Mouse (Mus musculus) cerebellum, postnatal 4 days (tissue): Measurements from ENCODE around the gene Stx11.

Source experiments
- DNase-seq, 2 experiments: peaks; one replicate each; pipeline ENCODE4 v3.0.0; 2022; ENCODE audit warnings: low spot score in 2 of 2, mixed read lengths in 1 of 2

Stx11 gene

GRCm38 (mm10) chr10:12964151-12965075, at the start of gene Stx11:
Gene Stx11 (minus strand): TSS chr10:12964298.
- DNase-seq = peak in 1 of 2 experiments; percentile 25

- DNase-seq = no peak
These were observed 44.6 kb upstream of the Stx11 start for GRCm38 (mm10) chr10:13008737-13009121.

DNA sequence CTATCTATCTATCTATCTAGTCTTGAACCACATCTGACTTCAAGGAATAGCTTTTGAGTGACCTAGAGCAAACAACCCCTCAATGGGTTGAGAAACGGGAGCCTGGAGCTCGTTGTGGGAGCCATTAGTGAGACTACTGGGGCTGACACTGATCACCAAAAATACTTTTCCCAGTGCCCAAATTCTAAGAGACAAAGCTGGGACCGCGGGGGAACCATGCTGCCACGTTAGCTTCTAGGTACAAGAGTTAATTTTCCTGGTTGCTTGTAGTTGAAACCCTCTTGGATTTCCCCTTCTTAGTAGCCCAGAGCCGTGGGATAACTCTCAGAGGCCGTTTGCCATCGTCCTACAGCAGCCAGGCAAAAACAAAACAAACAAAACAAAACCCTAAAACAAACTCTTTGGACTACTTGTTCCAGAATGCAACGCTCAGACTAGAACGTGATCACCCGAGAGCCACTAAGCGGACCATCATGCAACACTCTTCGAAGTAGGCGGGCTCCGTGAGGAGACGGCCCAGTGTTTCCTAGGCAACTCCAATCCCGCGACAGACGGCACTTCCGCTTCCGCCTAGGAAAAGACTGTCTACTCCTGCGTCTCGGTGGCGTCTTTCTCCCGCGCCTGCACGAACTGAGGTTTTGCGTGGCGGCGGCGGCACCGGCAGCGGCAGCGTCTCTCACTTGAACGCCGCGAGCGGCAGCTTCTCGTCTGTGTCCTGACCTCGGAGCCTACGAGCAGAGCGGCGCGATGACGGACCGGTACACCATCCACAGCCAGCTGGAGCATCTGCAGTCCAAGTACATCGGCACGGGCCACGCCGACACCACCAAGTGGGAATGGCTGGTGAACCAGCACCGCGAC, 44.0 kb upstream of the Stx11 start:
- DNase-seq = peak; percentile 82 to 90

DNA sequence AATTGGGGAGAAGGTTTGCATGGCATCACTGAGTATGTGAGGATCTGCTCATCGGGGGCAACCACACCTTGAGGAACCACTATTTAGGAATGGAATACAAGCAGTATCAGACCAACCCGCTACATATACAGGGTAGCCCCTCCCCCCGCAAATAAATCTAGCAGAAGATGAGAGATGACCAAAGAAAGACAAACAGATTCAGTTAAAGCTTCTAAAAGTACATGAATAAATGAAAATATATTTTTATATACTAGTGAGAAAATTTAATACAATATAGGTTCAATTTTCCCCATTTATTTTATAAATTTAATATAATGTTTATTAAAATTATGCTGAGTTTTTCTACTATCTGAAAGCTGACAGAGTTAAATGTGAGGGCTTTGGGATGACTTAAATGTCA, 40.9 kb upstream of the Stx11 start, which contains the start of gene Sf3b5:
Gene Sf3b5 (plus strand): TSS at position 301 of the 400 bp plus-strand sequence.
- DNase-seq = no peak

DNA sequence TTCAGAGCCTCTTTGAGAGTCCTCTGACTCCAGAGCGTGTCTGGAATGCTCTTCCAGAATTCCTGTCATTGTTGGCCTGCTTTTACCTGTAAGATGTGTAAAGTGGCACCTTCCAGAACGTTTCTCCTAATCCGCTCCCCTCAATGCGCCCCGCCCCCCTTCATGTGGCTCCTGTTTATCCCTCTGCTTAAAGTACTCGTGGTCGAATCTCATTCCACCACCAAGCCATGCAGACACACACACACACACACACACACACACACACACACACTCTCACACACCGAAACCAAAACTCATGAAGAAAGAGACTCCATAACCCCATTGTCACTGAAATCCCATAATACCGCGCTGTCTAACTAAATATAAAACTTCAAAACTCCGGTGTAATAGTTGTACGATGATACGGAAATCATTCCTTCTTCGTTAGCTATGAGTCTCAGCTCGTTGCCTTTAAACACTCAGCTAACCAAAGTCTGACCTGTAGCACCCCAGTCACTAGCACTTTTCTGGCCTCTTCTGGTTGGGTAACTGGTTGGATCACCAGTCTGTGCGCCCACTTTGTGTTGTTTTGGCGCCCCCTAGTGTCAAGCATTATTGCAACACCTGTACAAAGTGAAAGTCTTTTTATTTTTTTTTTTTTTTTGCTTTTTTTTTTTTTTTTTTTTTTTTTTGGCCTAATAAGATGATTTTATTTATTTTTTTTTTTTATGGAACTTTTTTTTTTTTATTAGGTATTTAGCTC, 32.8 kb upstream of the Stx11 start:
- peak; percentile 62 to 85 for DNase-seq

DNA sequence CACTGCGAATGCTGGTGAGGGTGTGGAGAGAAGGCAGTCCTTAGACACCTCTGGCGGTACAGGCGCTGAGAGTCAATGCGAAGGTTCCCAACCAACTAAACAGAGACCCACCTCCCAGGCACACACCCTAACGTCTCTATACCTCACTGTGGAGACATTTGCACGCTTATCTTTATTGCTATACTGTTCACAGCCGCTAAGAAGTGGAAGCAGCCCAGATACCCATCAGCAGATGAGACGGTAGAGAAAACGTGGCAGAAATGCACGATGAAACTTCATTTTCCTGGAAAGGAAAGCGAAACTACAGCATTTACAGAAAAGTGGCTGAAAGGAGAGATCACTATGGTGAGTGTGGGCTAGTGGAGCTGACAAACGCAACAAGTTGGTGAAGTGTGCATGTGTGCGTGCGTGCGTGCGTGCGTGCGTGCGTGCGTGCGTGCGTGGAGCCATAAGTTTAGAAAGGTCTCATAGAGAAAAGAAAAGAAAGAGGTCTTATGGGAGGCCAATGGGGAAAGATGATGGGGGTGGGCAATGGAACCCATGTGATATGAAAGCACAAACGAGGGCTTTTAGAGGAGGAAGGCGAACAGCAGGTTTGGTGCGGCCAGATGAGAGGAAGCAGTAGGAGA, 29.4 kb upstream of the Stx11 start:
- DNase-seq = no peak

DNA sequence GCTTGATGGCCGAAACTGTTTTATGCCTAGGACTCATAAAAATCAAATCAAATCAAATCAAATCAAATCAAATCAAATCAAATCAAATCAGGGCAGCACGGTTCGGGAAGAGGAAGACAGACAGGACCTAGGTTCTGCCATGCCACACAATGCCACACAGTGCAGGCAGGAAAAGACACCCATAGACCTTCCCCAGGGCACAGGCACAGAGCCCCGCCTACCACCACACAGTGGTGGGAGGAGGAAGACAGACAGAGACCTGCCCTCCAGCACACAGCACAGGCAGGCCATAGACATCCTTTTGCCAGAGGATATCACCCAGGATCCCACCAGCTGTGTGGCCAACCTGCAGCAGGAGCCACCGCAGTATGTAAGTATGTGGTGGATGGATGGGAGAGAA, 27.9 kb upstream of the Stx11 start:
- DNase-seq = no peak

DNA sequence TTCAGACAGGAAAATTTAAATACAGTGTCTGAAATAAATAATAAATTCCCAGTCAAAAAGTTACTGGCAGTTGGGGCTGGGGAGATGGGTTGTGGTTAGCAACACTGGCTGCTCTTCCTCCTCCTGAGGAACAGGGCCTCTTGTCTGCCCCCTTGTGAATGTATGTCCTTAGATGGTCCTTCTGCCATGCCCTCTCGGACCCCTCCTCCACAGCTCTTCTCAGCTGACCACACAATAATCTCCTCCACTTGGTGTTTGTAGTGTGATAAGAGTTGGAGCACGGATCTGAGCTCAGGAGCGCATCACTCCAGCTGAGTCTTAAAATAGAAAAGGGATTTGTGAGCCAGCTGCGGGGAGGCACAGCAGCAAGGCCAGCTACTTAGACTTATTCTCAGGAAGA, 22.8 kb upstream of the Stx11 start:
- no peak for DNase-seq

- DNase-seq = no peak
These were observed 22.4 kb upstream of the Stx11 start for GRCm38 (mm10) chr10:12986485-12986884.

DNA sequence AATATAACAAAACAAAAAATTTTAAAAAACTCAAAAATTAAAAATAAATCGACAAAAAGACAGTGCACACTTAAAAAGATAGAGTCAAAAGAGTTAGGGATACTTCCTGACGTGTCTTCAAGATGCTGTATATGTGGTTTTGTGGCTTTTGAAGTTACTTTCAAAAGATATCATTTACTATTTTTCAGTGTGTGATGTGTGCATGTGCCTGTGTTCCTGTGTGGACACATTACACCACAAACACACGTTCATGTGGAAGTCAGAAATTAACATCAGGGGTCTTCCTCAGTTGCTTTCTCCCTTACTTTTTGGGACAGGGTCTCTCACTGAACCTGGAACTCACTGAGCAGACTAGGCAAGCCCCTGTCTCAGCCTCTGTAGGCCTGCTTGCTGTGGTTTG, 20.9 kb upstream of the Stx11 start:
- no peak for DNase-seq

DNA sequence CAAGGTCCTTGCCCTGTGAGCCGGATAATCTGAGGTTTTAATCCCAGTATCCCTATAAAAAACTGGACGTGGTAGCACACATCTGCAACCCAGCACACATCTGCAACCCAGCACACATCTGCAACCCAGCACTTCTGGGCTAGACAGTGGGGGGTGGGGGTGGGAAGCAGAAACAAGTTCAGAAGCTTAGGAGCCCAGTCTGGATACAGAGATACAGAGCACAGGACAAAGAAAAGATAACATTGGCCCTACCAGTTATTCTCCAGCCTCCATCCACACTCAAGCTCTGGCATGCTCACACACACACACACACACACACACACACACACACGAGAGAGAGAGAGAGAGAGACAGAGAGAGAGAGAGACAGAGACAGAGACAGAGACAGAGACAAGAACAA, 19.4 kb upstream of the Stx11 start:
- no peak for DNase-seq

GRCm38 (mm10) chr10:12981071-12981470, 17.0 kb upstream of the Stx11 start:
- DNase-seq = no peak

DNA sequence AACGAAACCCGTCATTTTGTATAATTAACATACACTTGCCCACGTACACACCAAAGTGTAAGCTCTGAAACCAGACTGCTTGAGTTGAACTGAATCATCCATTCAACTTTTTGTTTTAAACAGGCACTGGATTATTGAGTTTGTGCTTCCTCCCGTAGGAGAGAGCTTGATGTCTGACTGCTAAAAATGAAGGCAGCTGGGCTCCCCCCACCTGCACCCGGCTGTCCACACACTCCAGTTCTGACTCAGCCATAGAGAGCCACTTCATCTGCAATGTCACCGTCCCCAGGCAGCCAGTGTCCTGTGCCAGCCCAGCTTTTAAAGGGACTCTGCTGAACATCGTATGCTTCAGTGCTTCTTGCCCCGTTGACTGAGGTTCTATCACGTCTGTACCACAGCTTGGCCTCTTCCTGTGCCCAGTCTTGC, 13.7 kb upstream of the Stx11 start:
- no peak for DNase-seq

DNA sequence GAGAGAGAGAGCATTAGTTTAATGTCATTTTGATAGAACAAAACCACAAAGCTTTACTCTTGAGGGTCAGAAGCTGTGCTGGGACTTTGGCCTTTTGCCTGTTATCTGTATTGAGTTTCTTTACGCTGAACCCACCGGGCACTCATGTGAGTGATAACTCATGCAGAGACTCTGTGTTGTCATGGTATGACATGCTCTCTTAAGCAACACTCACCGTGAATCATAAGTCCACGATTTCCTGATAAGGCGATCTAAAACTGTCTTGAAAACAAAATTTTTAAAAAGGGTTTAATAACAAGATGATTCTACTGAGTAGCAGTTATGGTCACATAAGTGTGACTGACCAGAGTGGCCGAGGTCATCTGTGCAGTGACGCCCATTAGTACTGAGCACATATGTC, 12.5 kb upstream of the Stx11 start:
- no peak for DNase-seq

DNA sequence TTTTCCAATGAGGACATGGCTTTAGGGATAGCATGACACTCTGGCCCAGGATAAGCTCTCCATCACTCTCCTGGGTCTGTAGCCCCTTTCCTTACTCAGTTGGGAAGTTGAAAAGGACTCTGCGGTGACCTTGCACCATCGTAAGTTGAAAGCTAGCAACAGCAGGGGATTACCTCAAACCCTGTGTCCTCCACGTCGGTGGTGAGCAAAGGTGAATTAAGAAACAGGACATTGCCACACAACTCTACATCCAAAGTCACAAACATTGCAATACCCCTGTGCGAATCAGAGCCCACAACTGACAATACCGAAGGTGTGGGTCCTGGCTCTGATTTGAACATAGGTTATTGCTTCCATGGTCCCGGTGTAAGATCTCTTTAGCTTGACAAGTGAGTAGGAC, 11.9 kb upstream of the Stx11 start:
- no peak for DNase-seq

DNA sequence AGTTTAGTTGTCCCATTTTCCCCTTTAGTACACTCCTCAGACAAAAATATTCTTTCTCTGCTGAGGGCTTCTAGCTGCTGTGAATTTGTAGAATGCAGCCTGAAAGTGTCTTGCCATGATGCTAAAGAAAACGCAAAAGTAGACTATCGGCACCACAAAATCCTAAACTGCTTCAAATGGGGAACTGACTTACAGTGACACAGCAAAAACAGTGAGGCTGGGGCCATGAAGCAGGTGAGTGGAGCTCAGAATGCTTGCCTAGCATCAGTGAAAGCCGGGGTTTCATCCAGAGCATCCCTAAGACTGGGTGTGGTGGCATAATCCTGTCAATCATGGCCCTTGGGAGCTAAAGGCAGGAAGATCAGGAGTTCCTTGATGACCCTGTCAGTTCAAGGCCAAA, 11.4 kb upstream of the Stx11 start:
- no peak for DNase-seq

- no peak for DNase-seq
These were observed 10.5 kb upstream of the Stx11 start for GRCm38 (mm10) chr10:12974572-12974971.

DNA sequence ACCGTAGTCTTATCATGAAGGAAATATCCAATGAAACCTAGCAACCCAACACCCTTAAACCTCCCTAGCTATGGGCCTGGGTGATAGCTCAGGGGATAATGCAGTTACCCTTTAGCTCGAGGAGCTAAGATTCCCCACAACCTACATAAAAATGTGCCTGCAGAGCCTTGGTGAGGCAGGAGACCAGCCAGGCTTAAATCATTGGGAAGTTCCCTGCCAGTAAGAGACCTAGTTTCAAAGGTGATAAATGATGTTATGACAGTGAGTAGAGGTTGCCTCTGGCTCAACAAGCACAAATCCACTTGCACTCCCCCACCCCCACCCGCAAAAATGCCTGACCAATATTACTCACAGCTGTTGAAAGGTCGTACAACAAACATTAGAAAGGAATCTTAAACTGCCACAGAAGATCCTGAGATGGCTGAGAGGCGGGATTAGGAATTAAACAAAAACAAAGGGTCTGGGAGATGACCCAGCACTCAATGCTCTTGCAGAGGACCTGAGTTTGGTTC, 1.6 kb upstream of the Stx11 start:
- no peak for DNase-seq

- peak in 1 of 2 experiments; percentile 8 for DNase-seq
These were observed 543 bp downstream of the Stx11 start for GRCm38 (mm10) chr10:12963362-12964147.

DNA sequence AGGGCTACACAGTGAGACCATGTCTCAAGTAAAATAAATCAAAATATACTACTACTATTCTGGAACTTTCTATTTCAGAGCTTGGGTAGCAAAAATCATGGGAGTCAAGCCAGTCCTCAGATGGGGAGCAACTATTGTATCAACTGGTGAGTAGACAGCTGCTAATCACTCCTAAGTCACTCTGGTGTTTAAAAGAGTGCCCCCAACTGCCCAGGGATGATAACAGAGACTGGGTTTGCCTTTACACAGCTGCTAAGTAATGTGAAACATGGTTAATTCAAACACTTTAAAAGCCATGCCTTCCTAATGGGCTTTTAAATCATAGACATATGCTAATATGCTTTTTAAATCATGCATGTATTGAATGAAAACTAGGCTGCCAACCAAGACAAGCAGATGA, 1.9 kb downstream of the Stx11 start:
- DNase-seq = no peak
